Mouse (Mus musculus): ENCODE measurements at regions not wholly inside any gene's neighbourhood (a gene's known extent, or its start where the extent isn't known, plus 50 kb on each side); places are given as distances from the start of the nearest gene placed in this dataset.

DNA sequence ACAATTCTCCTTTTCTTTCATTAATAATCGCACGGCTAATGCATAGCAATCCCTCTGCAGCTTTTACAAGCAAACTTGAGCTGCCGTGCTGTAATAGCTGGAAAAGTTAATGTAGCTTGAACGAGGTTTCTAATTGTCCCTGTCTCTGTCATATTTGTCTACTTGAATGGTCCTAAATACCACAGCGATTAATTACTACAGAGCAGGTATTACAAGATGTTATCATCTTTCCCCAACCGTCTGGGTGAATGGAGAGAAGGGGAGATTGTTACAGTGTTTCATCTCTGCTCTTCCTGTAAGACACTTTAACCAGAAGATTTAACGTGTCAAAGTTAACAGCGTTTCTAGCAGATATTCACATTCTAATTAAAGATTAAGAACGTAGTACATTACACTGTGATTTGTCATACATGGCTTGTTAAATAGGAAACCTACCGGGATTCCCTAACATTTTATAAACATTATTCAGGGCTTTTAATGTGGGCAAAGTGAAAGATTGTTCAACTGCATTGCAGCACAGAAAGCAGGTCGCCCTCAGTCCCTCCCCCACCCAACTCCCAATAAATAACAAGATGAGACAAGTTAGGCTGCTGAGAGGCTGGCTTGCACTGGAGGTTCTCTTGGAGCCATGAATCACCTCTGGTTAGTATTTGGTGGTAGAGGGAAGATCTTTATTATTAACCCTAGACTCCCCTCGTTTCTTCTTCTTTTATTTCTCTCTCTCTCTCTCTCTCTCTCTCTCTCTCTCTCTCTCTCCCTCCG is 436.2 kb upstream of the Pou3f3 start:
- TF ChIP-seq POLR2AphosphoS2 (IDR thresholded peaks at IDR 0.05; ENCODE audit: insufficient read length, low read depth): no peak
- no peak for TF ChIP-seq SRF (IDR thresholded peaks at IDR 0.05; ENCODE audit: control insufficient read depth, insufficient read length, low read depth)
- TF ChIP-seq POLR2A (IDR thresholded peaks at IDR 0.05; ENCODE audit: insufficient read length, low read depth): no peak
- TF ChIP-seq MAX (IDR thresholded peaks at IDR 0.05; ENCODE audit: low read depth): no peak
